Mouse (Mus musculus) c-Kit-positive CD71-positive TER-119-negative erythroid progenitor cells, embryonic 14.5 days (primary cell): ENCODE data around the gene Ppif.

Experiments
- DNase-seq: peaks from one replicate; pipeline ENCODE4 v3.0.0-alpha.2; 2013; ENCODE audit warnings: low read depth

Gene Ppif

DNA sequence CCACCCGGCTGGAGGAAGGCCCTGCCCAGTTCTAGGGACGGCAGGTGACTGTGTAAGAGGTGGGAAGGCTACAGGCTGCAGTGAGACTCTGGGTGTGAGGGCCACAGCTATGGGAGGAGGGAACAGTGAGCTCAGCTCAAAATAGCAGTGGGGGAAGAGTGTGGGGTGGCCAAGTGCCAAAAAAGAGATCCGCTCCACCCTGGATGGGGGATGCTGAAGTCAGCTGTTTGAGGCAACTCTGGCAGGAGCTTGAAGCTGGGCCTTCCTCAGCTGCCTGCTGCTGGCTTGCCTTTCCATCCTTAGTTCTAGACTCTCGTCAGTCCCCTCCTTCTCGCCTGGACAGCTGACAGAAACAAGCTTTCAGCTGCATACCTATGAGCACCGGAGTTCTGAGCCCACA, 42.6 kb downstream of the Ppif start:
- DNase-seq, result no peak

- no peak for DNase-seq
These were observed 44.6 kb downstream of the Ppif start for GRCm38 (mm10) chr14:25738591-25739001.

DNA sequence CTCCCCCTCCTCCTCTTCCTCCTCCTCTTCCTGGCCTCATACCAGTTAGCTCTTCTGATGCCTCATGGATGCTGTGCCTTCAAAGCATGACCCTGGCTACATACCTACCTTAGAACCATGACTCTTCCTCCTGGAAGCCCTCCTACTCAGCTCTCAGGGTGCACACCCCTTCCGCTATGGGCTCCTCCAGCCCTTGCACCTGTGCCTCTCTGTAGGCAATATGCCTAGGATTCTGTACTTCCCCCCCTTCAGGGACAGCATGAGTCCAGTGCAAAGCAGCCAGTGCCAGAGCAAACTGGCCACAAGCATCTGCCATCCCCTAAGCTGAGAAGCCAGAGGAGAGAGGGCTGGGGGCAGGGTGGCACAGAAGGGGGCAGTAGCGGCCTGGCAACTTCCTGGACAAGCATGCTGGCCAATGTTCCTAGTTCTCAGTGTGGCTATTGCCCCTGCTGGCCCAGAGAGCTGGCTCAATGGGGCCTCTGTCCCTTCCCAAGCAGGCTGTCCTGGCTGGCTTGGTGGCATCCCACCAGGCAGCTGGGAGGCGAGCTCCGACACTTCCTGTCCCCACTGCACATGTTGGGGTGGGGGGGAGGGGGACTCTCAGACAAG, 46.1 kb downstream of the Ppif start:
- no peak for DNase-seq

DNA sequence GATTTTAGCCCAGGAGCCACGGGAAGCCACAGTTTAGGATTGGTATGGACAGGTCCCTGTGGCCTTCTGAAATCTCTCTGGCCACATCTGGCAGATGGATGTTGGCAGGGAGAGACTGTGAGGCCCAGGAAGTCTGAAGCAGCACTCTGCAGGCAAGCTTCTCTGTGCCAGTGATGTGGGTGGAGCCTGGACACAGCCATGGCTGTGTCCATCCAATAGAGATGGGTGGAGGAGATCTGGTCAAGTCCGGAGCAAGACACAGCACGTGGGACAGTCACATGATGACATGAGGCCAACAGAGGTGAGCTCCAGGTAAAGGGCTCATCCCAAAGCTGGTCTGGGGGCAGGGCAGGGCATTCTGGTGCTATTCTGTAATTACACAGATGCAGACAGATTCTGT, 47.3 kb downstream of the Ppif start:
- DNase-seq, result no peak

- DNase-seq, result no peak
These were observed 48.0 kb downstream of the Ppif start for GRCm38 (mm10) chr14:25741840-25742367.

DNA sequence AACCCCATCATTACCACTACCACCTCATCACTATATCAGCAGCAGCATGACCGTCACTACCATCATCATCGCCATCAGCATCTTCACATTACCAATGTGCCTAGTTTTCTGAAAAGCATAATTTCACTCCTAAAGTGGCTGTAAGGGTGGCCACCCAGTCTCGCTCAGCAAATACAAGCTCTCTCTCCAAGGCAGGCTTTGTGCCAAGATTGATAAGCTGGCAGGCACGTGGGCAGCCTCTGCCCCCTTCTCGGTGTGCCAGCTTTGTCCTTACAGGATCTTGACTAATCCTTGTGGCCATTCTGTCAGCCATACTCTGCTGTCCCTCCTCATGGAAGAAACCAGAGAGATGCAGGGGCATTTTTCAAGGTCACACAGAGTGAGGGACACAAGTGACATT, 49.0 kb downstream of the Ppif start:
- DNase-seq, result no peak

DNA sequence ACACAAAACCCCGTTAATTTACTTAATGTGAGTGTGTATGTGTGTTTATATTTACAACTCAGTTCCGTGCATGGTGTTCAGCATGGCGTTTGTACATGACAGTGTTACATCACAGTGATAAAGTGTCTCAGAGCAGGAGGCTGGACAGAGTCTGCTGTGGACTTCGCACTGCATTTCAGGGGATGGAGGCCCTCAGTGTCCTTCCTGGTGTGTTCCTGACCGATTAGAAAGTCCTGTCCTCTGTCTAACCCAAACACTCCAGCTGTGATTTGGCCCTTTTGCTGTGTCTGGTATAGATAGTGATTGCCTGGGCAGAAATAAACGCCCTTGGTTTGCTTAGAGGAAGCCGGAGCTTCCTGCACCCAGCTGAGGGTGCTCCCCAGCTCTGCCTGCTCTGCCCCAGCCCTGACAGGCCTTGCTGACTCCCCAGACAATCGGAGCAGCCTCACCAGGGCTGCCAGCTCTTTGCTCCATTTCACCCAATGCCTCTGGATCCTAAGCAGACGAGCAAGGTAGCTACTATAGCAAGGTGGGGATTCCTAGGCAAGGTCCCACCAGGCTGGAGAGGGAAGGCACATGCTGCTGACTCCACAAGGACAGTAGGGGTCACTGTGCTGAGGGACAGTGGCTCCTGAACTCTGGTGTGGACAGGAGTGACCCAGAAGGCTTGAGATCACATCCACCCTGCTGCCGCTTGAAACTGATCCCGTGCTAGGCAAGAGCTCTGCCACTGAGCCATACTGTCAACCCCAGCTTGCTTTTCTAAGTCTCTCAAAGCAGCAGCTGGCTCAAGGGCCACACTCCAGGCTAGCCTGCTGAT, 51.6 kb downstream of the Ppif start:
- DNase-seq, result no peak

DNA sequence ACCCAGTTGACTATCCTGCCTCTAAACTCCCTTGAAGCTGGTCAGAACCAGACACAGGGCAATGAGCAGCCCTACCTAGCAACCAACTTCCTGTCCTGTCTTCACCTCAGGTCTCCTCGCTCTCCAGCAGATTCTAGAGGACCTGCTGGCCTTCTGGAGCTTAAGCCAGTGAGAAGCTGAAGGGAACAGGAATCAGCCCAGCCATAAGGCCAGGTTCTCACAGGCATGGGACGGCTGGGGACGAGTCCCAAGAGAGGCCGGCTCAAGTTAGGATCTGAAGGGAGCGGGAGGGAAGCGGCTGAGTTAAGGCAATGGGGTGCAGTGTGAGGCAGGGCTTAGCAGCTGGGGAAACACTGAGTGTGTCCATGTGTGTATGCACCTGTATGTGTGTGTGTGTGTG, 52.4 kb downstream of the Ppif start:
- no peak for DNase-seq

DNA sequence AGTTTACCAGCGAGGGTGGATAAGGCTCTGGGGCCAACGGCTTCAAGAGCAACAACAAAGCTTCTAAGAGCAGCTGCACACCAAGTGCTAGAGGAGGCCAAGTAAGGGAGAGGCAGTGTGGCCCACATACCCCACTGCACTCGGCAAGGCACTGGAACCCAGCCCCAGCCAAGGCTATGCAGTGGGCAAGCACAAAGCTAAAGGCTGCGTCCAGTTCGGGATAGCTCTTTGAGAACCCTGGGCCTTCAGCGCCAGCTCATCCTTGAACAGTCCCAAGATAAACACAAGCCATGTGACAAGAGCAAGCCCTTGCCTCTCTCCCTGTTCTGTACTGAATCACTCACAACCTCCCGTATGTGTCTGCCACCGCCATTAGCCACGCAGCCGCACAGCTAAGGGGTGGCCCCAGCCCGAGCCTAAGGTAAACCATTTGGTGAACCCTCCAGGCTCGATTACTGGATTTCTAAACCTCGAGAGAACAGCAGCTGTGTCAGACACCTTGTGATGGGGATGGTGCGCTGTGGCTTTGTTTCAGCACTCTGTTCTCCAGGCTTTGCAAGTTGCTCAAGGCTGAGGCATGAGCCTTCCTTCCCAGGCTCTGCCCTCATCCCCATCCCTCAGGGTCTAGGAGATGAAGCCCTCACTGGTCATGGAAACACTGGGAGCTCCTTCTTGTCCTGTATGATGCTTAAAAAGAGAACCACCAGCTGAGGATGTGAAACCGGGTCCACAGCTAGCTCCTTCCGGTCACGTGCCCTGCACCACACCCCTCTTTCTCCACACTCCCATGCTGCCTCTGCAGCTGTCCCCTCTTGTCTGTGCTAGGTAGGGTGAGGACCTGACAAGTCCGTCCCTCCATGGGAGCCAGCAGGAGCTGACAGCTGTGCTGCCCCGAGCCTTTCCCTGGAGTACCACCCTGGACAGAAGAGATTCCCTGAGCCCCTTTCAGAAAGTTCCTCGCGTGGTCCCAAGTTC, 53.3 kb downstream of the Ppif start:
- DNase-seq, result no peak

DNA sequence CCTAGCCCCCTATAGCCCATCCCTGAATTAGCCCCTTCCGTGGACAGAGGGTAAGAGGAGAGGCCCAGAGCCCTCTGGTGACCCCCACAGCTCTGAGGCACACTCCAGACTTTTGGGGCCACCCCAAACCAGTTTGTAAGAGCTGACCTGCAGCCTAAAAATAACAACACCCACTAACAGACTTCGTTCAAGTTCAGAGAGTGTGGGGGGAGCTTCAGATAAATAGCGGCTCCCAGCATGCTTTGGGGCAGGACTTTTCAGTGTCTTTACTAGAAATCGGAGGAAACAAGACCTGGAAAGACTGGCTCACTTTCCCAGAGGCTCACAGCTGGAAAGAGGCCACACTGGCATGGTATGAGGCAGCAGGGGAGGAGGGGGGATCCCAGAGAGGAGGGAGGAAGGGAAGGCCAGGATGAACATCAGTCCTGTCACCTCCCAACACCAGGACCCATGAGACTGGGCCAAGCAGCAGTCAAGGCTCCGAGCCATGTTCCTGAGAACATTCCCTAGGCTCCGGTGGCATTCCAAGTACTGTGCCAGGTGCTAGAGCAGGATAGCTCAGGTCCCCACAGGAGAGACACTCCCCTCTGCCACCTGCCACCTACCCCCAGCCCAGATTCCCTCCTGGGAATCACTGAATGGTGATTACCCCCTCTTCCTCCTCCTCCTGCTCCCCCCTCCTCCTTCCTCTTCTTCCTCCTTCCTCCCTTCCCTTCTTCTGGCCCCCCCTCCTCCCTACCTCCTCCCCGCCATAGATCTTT, 54.2 kb downstream of the Ppif start:
- no peak for DNase-seq

- DNase-seq, result no peak
These were observed 55.4 kb downstream of the Ppif start for GRCm38 (mm10) chr14:25749143-25749909.
